Mouse (Mus musculus) spleen, adult 10 weeks (tissue): ENCODE data around the gene Ppm1m. TPM values are rescaled to one million over a fixed set of nuclear protein-coding genes. Genes with fewer than 3 reads are reported as not detected.

Experiments
- polyA plus RNA-seq: library from polyadenylated mRNA; stranded (reverse); fragments of 350-450 nt; fragmentation: Illumina TruSeq; extraction: RNeasy Lipid Tissue Mini Kit (QIAGEN cat#74804); gene quantifications from one replicate; pipeline ENCODE4 v1.2.3, GENCODE M21; 2015; ENCODE audit warnings: low replicate concordance; ENCODE audit not compliant: insufficient read depth

The Ppm1m gene
- polyA plus RNA-seq: 67.1 TPM

DNA sequence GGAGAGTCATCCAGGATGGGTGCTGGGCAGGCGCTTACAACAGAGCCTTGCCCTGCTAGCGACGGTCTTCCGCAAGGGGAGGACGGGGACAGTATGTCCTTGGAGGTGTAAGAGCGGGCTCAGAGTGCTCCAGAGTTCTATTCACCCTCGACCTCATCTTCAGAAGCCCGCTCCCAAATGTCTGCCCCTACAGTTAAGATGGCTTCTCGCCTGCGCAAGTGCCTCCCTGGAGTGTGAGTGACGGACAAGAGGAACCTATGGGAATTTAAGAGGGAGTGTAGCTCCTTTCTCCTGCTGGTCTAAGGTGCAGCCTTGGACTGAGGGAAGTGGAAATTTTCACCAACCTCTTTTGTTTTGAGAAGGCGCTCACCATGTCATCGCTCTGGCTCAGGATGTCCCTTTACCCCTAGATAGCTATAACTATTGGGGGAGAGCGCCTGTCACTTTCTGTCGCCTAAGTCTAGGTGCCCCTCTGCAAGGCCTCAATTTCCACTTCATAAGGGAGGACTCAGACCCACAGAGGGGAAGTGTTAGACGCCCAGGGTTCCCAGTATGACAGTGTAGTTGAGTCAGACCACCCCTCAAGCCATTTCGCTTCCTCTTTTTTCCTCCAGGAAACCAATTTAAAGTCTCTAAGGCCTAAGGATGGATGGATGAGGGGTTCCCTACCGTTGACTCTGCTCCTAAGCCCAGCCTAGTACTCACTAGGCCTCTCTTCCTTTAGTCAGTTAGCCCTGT, at the start of gene Ppm1m:
Ppm1m (minus strand) TSS at position 212 of the 738 bp plus-strand sequence.

DNA sequence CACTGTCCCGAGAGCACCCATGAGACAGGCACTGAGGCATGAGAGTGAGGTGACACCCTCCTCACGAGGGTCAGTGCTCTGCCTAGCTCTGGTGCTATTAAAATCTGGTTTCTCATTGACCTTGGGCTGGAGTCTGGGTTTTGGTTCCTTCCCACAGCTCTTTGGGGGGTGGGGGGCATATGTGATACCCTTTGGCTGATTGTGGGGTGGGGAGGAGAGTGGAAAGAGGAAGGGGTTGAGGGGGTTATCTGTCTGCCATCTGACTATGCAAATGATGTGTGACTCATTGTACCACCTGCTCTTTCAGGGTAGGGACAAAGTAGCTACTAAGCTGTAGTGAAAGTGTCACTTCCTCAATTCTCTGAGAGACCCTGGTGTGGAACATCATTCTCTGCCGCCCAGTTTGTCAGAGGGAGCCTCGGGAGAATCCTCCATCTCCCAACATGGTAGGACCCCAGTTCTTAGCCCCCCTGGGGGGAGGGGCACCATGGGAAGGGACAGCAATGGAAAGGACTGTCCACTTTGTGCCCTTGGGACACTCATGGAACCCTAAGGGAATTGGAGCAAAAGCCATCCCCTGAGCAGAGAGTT, 22.8 kb upstream of the Ppm1m start, which contains the start of gene Tlr9:
Tlr9 (plus strand) TSS at position 338 of the 591 bp plus-strand sequence.

DNA sequence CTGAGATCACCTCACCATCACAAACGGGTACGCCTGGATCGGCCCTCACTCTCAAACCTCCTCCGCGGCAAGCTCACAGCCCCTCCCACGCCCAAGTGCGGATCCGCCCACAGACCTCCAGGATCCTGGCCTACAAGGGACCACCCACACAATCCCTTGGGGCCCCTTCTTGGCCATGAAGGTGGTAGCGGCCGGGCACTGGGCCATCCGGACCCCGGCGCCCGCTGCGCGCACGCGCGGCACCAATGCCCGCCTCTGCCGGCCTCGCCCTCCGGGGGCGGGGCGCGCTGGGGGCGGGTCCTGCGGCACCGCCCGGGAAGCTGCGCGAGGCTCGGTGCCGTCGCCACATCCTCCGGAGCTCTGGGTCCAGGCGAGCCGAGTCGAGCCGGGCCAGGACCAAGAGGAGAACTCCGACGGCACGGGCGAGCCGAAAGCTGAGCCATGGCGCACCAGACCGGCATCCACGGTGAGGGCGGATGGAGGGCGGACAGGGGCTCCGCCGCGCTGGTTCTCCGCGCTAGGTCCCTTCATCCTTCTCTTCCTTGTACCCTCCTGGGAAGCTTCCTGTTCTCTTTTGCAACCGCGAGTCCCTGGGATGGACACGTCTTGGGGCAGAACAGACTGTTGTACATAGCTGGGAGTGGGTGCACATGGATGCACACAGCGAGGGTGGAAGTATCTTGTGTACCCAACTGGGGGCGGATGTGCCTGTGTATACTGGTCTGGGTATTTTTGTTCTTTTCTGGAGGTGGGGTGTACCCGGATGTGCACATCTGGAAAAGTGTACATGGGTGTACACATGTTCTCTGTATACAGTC, 3.5 kb upstream of the Ppm1m start, which contains the start of gene Twf2:
Twf2 (plus strand) TSS at position 290 of the 818 bp plus-strand sequence.

DNA sequence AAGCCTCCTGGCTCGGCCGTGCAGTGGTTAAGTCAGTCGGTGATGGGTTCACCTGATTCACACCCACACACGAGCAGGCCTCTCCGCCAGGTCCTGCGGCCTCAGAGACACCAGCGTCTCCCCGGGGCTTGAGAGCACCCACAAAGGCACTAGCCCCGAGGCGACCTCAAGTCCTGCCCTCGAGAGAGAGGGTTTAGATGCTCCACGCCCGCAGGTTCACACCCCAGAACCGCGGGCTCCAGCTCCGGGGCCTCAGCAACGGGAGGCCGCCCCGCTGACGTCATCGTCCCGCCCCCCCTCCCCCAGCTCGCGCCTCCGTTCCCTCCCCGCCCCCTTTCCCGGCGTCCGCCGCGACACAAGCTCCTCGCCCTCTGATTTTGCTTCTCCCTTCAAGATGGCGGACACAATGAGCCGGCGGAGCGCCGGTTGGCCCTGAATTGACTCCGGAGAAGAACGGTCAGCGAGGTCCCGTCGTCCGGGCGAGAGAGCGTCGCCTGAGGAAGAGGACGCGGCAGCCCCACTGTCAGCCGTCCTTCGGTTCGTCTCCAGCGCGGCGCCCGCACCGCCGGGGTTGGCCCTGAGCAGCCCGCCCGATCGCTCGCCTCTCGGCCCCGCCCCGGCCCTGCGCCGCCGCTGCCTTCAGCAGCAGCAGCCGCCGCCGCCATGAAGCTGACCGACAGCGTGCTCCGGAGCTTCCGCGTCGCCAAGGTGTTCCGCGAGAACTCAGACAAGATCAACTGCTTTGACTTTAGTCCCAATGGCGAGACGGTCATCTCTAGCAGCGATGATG, 28.8 kb downstream of the Ppm1m start, which contains the start of gene Wdr82:
Wdr82 (plus strand) TSS at position 373 of the 790 bp plus-strand sequence.

DNA sequence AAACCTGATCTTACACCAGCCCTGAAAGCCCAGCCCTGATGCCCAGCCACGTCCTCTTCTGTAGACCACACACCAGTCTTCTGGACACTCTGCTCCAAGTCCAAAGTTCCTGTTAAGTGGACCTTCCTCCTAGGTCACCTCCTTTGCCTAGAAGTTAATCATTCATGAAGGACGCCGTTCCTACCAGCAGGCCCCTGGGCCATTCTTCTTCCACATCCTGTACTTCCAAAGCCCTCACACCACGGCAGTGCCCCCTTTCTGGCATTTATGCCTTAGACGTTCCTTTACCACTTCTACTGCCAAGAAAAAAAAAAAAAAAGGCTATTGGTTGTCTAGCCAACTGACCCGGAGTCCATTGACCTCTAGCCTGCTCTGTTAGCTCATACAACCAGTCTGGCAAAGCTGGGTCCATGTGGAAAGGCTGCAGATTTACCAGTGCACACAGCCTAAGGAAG, 41.5 kb downstream of the Ppm1m start, which contains the start of gene Glyctk:
Glyctk (minus strand) TSS at position 102 of the 455 bp plus-strand sequence.

Other genes with a start within 250 kb of the Ppm1m start
- 2.9 TPM for gene Col6a5, start 239.1 kb downstream of the Ppm1m start, polyA plus RNA-seq
- gene Col6a4, start 103.0 kb downstream of the Ppm1m start, polyA plus RNA-seq: 6.3 TPM
- 2.8 TPM for gene Glyctk, start 41.6 kb downstream of the Ppm1m start, polyA plus RNA-seq
- gene Wdr82, start 28.8 kb downstream of the Ppm1m start, polyA plus RNA-seq: 128 TPM
- 53.0 TPM for gene Twf2, start 3.4 kb upstream of the Ppm1m start, polyA plus RNA-seq
- gene Tlr9, start 22.9 kb upstream of the Ppm1m start, polyA plus RNA-seq: 31.3 TPM
- gene Alas1, start 48.9 kb upstream of the Ppm1m start, polyA plus RNA-seq: 34.6 TPM
- 1.4 TPM for gene Poc1a, start 81.3 kb upstream of the Ppm1m start, polyA plus RNA-seq
- 29.6 TPM for gene Dusp7, start 168.9 kb upstream of the Ppm1m start, polyA plus RNA-seq
- 347 TPM for gene Rpl29, start 229.7 kb upstream of the Ppm1m start, polyA plus RNA-seq
- gene Acy1, start 238.6 kb upstream of the Ppm1m start, polyA plus RNA-seq: 5.5 TPM
- gene Abhd14b, start 247.7 kb upstream of the Ppm1m start, polyA plus RNA-seq: 19.7 TPM
- 5.2 TPM for gene Abhd14a, start 247.9 kb upstream of the Ppm1m start, polyA plus RNA-seq